Mouse (Mus musculus) liver, embryonic 12.5 days (tissue): ENCODE data around the gene Atn1. TPM values are rescaled to one million over a fixed set of nuclear protein-coding genes. Genes with fewer than 3 reads are reported as not detected.
A peak's percentile ranks its signal among the peaks of the same experiment; 100 is the strongest.

ENCODE experiments used
- ATAC-seq: fragments of 200-750 bp; cut with Nextera tagmentation; 2 replicates; pipeline ENCODE4 v1.8.0; 2017; ENCODE audit warnings: moderate number of reproducible peaks, mild to moderate bottlenecking, moderate library complexity
- H3K27ac ChIP-seq: fragments of 300-500 bp; sonication (generic); 2 replicates; pipeline ENCODE4 v1.5.1; 2016; ENCODE audit warnings: mild to moderate bottlenecking
- H3K27me3 ChIP-seq: fragments of 300-500 bp; sonication (generic); replicated peaks from 2 replicates; pipeline ENCODE4 v1.6.1; 2016; ENCODE audit warnings: mild to moderate bottlenecking, moderate library complexity
- H3K36me3 ChIP-seq: fragments of 300-500 bp; sonication (generic); 2 replicates; pipeline ENCODE4 v1.6.1; 2016; ENCODE audit warnings: mild to moderate bottlenecking, moderate library complexity
- H3K4me1 ChIP-seq: fragments of 300-500 bp; sonication (generic); 2 replicates; pipeline ENCODE4 v1.6.1; 2016
- H3K4me2 ChIP-seq: fragments of 300-500 bp; sonication (generic); 2 replicates; pipeline ENCODE4 v1.6.1; 2016; ENCODE audit warnings: mild to moderate bottlenecking, moderate library complexity
- H3K4me3 ChIP-seq: fragments of 300-500 bp; sonication (generic); 2 replicates; pipeline ENCODE4 v1.5.1; 2016; ENCODE audit warnings: mild to moderate bottlenecking, moderate library complexity
- H3K9ac ChIP-seq: fragments of 300-500 bp; sonication (generic); 2 replicates; pipeline ENCODE4 v1.6.1; 2016; ENCODE audit warnings: mild to moderate bottlenecking, moderate library complexity
- H3K9me3 ChIP-seq: fragments of 300-500 bp; sonication (generic); replicated peaks from 2 replicates; pipeline ENCODE4 v1.6.1; 2016; ENCODE audit warnings: mild to moderate bottlenecking, moderate library complexity
- WGBS: fragments of 180-500 bp; shearing (Covaris S2); methylation state at CpG from one replicate; pipeline ENCODE4 v1.1.7; 2016; ENCODE audit not compliant: insufficient replicate concordance; 5-methylcytosine and 5-hydroxymethylcytosine counted together
- microRNA counts: library from miRNA; unstranded; fragments of <30 nt; microRNA quantifications from one replicate; lab custom pipeline; 2017
- microRNA-seq: library from miRNA; unstranded; fragments of <30 nt; microRNA quantifications from one replicate; pipeline ENCODE4, GENCODE M21; 2017
- polyA plus RNA-seq: library from polyadenylated mRNA; unstranded; fragments of >200 nt; fragmentation: Nextera tagmentation; extraction: Ambion mirVana; gene quantifications from 2 replicates; pipeline ENCODE4 v1.2.1, GENCODE M21; 2016

Gene Atn1
- polyA plus RNA-seq, 1 experiment from 2014 or later: 2.9 TPM

GRCm38 (mm10) chr6:124701338-124701737, 55.0 kb downstream of the Atn1 start:
- Histone ChIP-seq H3K9me3 (no peaks in the 10 kb centered on the region), H3K9ac (no peak overlapping the region), H3K4me3 (no peak overlapping the region), H3K4me1 (peaks cover 8% of the 10 kb centered on the region), H3K4me2 (no peak overlapping the region), H3K27me3 (no peaks in the 10 kb centered on the region), H3K36me3 (peaks cover 88% of the 10 kb centered on the region), H3K27ac (no peak overlapping the region)
- no peak for ATAC-seq
- 79% methylated on average over 8 of the region's 8 CpGs for WGBS

GRCm38 (mm10) chr6:124699962-124700610, 56.2 kb downstream of the Atn1 start:
- no peak overlapping the region; the same call in 1 of the 2 replicates for H3K27ac ChIP-seq
- peaks cover 85% of the 10 kb centered on the region for H3K36me3 ChIP-seq

GRCm38 (mm10) chr6:124699366-124699765, 57.0 kb downstream of the Atn1 start:
- Histone ChIP-seq H3K9me3 (no peaks in the 10 kb centered on the region), H3K27me3 (no peaks in the 10 kb centered on the region), H3K27ac (no peak overlapping the region; the same call in 1 of the 2 replicates), H3K9ac (no peak overlapping the region), H3K36me3 (peaks cover 83% of the 10 kb centered on the region), H3K4me1 (peaks cover 13% of the 10 kb centered on the region), H3K4me2 (no peak overlapping the region), H3K4me3 (no peak overlapping the region)
- no peak for ATAC-seq
- WGBS: 76% methylated on average over 4 of the region's 4 CpGs

More at GRCm38 (mm10) chr6:124699962-124700610, 56.2 kb downstream of the Atn1 start:
- Histone ChIP-seq H3K9me3 (no peaks in the 10 kb centered on the region), H3K4me3 (no peak overlapping the region), H3K27me3 (no peaks in the 10 kb centered on the region), H3K4me2 (no peak overlapping the region), H3K9ac (no peak overlapping the region), H3K4me1 (peaks cover 8% of the 10 kb centered on the region)
- WGBS: 73% methylated on average over 11 of the region's 11 CpGs
- 0 out of 2 replicates have a peak, but pooled peaks have one; percentile 5 for ATAC-seq

GRCm38 (mm10) chr6:124698751-124699150, 57.6 kb downstream of the Atn1 start:
- ATAC-seq: no peak
- 85% methylated on average over 6 of the region's 6 CpGs for WGBS
- Histone ChIP-seq H3K4me2 (no peak overlapping the region), H3K27me3 (no peaks in the 10 kb centered on the region), H3K4me3 (no peak overlapping the region), H3K27ac (no peak overlapping the region), H3K9me3 (no peaks in the 10 kb centered on the region), H3K4me1 (peaks cover 19% of the 10 kb centered on the region), H3K9ac (no peak overlapping the region), H3K36me3 (peaks cover 78% of the 10 kb centered on the region)

GRCm38 (mm10) chr6:124696441-124697150, 59.7 kb downstream of the Atn1 start:
- H3K4me3 ChIP-seq: no peak overlapping the region
- H3K36me3 ChIP-seq: peaks cover 62% of the 10 kb centered on the region
- H3K9ac ChIP-seq: no peak overlapping the region
- no peaks in the 10 kb centered on the region for H3K9me3 ChIP-seq
- H3K4me2 ChIP-seq: no peak overlapping the region
- H3K27me3 ChIP-seq: no peaks in the 10 kb centered on the region
- peaks cover 37% of the 10 kb centered on the region for H3K4me1 ChIP-seq
- H3K27ac ChIP-seq: no peak overlapping the region
- WGBS: 80% methylated on average over 7 of the region's 7 CpGs
- ATAC-seq: no peak

- Histone ChIP-seq H3K9ac (no peak overlapping the region), H3K27ac (no peak overlapping the region), H3K4me2 (no peak overlapping the region), H3K9me3 (no peaks in the 10 kb centered on the region), H3K4me3 (no peak overlapping the region), H3K27me3 (no peaks in the 10 kb centered on the region), H3K4me1 (peaks cover 33% of the 10 kb centered on the region), H3K36me3 (peaks cover 40% of the 10 kb centered on the region)
- no peak for ATAC-seq
- 81% methylated on average over 15 of the region's 15 CpGs for WGBS
These were observed 62.0 kb downstream of the Atn1 start for GRCm38 (mm10) chr6:124694166-124694955.

- Histone ChIP-seq H3K9ac (no peak overlapping the region), H3K9me3 (no peaks in the 10 kb centered on the region), H3K4me2 (no peak overlapping the region), H3K36me3 (peaks cover 30% of the 10 kb centered on the region), H3K4me3 (no peak overlapping the region), H3K4me1 (peaks cover 36% of the 10 kb centered on the region), H3K27me3 (no peaks in the 10 kb centered on the region), H3K27ac (no peak overlapping the region; the same call in 1 of the 2 replicates)
- no peak for ATAC-seq
- 82% methylated on average over 15 of the region's 15 CpGs for WGBS
These were observed 62.9 kb downstream of the Atn1 start for GRCm38 (mm10) chr6:124693243-124693981.

MicroRNAs within 50 kb of the gene (microRNA counts, 519-probe panel; counts per million panel counts)
- 582 counts per million, percentile 70 among the panel's probes with 10 or more counts for microRNA mmu-miR-141 (lab: Ali Mortazavi, UCI)
- microRNA mmu-miR-200c (lab: Ali Mortazavi, UCI): 3,747 counts per million, percentile 77 among the panel's probes with 10 or more counts

Small RNA genes within 50 kb of the gene (microRNA-seq; reads per million reads assigned to microRNA genes)
- gene Mir141 (88.6 reads per million, percentile 47 among the genes with 10 or more reads in this experiment), gene Mir200c (634 reads per million, percentile 71 among the genes with 10 or more reads in this experiment)

Other genes with a start within 250 kb of the Atn1 start
- gene C1ra, start 244.1 kb downstream of the Atn1 start, polyA plus RNA-seq: 4.5 and 4.6 TPM in 2 replicates
- 15.9 and 16.6 TPM in 2 replicates for gene C1s1, start 214.2 kb downstream of the Atn1 start, polyA plus RNA-seq
- not detected in 2 replicates for gene C1rb, start 186.2 kb downstream of the Atn1 start, polyA plus RNA-seq
- not detected in 2 replicates for gene C1s2, start 120.4 kb downstream of the Atn1 start, polyA plus RNA-seq
- gene Lpcat3, start 93.5 kb downstream of the Atn1 start, polyA plus RNA-seq: 67.1 and 74.5 TPM in 2 replicates
- 200 TPM in 2 replicates for gene Emg1, start 44.3 kb downstream of the Atn1 start, polyA plus RNA-seq
- gene Phb2, start 44.2 kb downstream of the Atn1 start, polyA plus RNA-seq: 433 and 443 TPM in 2 replicates
- gene Ptpn6, start 17.8 kb downstream of the Atn1 start, polyA plus RNA-seq: 30.8 and 31.3 TPM in 2 replicates
- 109 and 116 TPM in 2 replicates for gene Grcc10, start 15.2 kb downstream of the Atn1 start, polyA plus RNA-seq
- not detected in 2 replicates for gene Gm45234, start 503 bp downstream of the Atn1 start, polyA plus RNA-seq
- 0.77 and 1.0 TPM in 2 replicates for gene Eno2, start 13.1 kb upstream of the Atn1 start, polyA plus RNA-seq
- not detected in 2 replicates for gene Lrrc23, start 23.2 kb upstream of the Atn1 start, polyA plus RNA-seq
- 9.9 and 10.8 TPM in 2 replicates for gene Spsb2, start 52.1 kb upstream of the Atn1 start, polyA plus RNA-seq
- 630 and 674 TPM in 2 replicates for gene Tpi1, start 57.8 kb upstream of the Atn1 start, polyA plus RNA-seq
- gene Usp5, start 73.0 kb upstream of the Atn1 start, polyA plus RNA-seq: 87.5 and 94.1 TPM in 2 replicates
- gene Cdca3, start 73.0 kb upstream of the Atn1 start, polyA plus RNA-seq: 193 TPM in 2 replicates
- gene Gnb3, start 83.8 kb upstream of the Atn1 start, polyA plus RNA-seq: 0.29 and 0.43 TPM in 2 replicates
- 5.0 and 5.5 TPM in 2 replicates for gene P3h3, start 101.2 kb upstream of the Atn1 start, polyA plus RNA-seq
- gene Gpr162, start 107.5 kb upstream of the Atn1 start, polyA plus RNA-seq: 0.08 and 0.17 TPM in 2 replicates
- 0.05 and 0.07 TPM in 2 replicates for gene Cd4, start 131.7 kb upstream of the Atn1 start, polyA plus RNA-seq
- 0.32 and 0.33 TPM in 2 replicates for gene Lag3, start 155.2 kb upstream of the Atn1 start, polyA plus RNA-seq
- 64.5 and 66.7 TPM in 2 replicates for gene Ptms, start 163.6 kb upstream of the Atn1 start, polyA plus RNA-seq
- gene Mlf2, start 174.9 kb upstream of the Atn1 start, polyA plus RNA-seq: 178 and 187 TPM in 2 replicates
- gene Cops7a, start 209.0 kb upstream of the Atn1 start, polyA plus RNA-seq: 88.7 and 95.2 TPM in 2 replicates
- gene Pianp, start 240.2 kb upstream of the Atn1 start, polyA plus RNA-seq: 0.11 TPM in 1 of 2 replicates, not detected in the other